Mouse (Mus musculus): ENCODE results near the gene Samd7. TPM values are rescaled to one million over a fixed set of nuclear protein-coding genes. Genes with fewer than 3 reads are reported as not detected.

Samd7 gene
- 0.07 and 0.09 TPM in 2 replicates for polyA plus RNA-seq (2012; rRNA removed)

GRCm38 (mm10) chr3:30746006-30746405, at the start of gene Samd7:
Samd7 (plus strand) TSS chr3:30746293.

GRCm38 (mm10) chr3:30699711-30700505, 46.2 kb upstream of the Samd7 start, which contains the start of gene Lrrc31:
Lrrc31 (minus strand) TSS chr3:30699843.

GRCm38 (mm10) chr3:30792737-30793402, 46.8 kb downstream of the Samd7 start, which contains the start of gene Sec62:
Sec62 (plus strand) TSS chr3:30792875.

Other genes with a start within 250 kb of the Samd7 start
- 4.8 and 6.2 TPM in 2 replicates for gene Mecom, start 198.3 kb upstream of the Samd7 start, polyA plus RNA-seq (2012; rRNA removed)
- gene Actrt3, start 146.4 kb upstream of the Samd7 start, polyA plus RNA-seq (2012; rRNA removed), result not detected in 2 replicates
- gene Mynn, start 144.2 kb upstream of the Samd7 start, polyA plus RNA-seq (2012; rRNA removed), result 5.4 and 7.4 TPM in 2 replicates
- 0.14 and 0.21 TPM in 2 replicates for gene Lrriq4, start 101.8 kb upstream of the Samd7 start, polyA plus RNA-seq (2012; rRNA removed)
- gene Lrrc34, start 98.4 kb upstream of the Samd7 start, polyA plus RNA-seq (2012; rRNA removed), result 0.09 and 0.10 TPM in 2 replicates
- 4.1 and 4.2 TPM in 2 replicates for gene Lrrc31, start 46.5 kb upstream of the Samd7 start, polyA plus RNA-seq (2012; rRNA removed)
- 9.7 and 10.4 TPM in 2 replicates for gene Sec62, start 46.6 kb downstream of the Samd7 start, polyA plus RNA-seq (2012; rRNA removed)
- gene Gpr160, start 109.7 kb downstream of the Samd7 start, polyA plus RNA-seq (2012; rRNA removed), result 3.1 and 4.4 TPM in 2 replicates
- gene Phc3, start 223.1 kb downstream of the Samd7 start, polyA plus RNA-seq (2012; rRNA removed), result 32.9 and 44.5 TPM in 2 replicates
- gene Prkci, start 249.5 kb downstream of the Samd7 start, polyA plus RNA-seq (2012; rRNA removed), result 21.1 and 24.2 TPM in 2 replicates